Mouse (Mus musculus) erythroblast, adult 5-6 weeks (primary cell): Measurements from ENCODE around the gene Plcb3. TPM values are rescaled to one million over a fixed set of nuclear protein-coding genes. Genes with fewer than 3 reads are reported as not detected.

Experiments used
- ATAC-seq: replicated peaks from 2 replicates; pipeline ENCODE4 v1.8.0; 2016; ENCODE audit warnings: moderate number of reproducible peaks, mild to moderate bottlenecking, moderate TSS enrichment, inconsistent platforms; ENCODE audit not compliant: poor library complexity, low FRiP score, severe bottlenecking
- total RNA-seq, 2 experiments: library from RNA; stranded (forward) in 1 of 2; stranded (reverse) in 1 of 2; fragments of 150-400 nt in 1 of 2; fragments of 200-764, 138-1000 nt in 1 of 2; gene quantifications; 2 replicates each; pipeline versions ENCODE4 v1.2.3 to v1.2.4; 2015 to 2017; ENCODE audit warnings: low replicate concordance in 2 of 2

Gene Plcb3
- total RNA-seq, 2 experiments from 2014 or later: 0.19 to 2.5 TPM

DNA sequence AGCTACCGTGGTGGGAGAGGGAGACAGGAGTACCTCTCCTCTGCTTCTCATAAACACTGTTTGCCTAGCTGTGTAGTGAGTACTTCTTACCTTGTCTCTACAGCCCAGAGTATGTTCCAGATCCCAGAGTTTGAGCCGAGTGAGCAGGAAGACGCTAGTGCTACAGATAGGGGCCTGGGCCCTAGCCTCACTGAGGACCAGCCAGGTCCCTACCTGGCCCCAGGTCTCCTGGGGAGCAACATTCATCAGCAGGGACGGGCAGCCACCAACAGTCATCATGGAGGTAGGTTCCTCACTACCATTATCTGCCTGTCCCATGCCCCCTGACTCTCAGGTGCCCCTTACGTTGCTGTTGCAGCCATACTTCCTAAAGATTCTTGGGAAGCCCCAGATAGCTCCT lies 33.5 kb downstream of the Plcb3 start:
- ATAC-seq: peak; percentile 4

DNA sequence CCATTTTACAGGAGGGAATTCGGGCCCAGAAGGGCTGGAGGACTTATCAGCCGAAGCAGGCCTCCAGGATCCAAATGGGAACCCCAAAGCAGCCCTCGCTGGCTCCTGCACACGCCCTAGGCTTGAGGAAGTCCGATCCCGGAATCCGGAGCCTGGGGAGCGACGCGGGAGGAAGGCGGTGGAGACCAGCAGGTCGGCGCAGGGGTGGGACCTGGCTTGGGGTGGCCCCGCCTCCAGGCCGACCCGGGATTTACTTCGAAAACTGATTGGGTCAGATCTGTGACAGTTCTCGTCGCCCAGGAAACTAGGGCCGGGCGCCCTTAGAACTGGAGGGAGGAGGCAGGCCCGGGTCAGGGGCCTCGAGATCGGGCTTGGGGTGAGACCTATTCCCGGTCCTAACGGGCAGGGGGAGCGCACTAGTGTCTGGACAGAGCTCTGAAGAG lies 34.0 kb downstream of the Plcb3 start, which contains the start of gene Gpr137:
TSS of gene Gpr137 (minus strand) at position 232 of the 443 bp plus-strand sequence.
- ATAC-seq: peak; percentile 83

DNA sequence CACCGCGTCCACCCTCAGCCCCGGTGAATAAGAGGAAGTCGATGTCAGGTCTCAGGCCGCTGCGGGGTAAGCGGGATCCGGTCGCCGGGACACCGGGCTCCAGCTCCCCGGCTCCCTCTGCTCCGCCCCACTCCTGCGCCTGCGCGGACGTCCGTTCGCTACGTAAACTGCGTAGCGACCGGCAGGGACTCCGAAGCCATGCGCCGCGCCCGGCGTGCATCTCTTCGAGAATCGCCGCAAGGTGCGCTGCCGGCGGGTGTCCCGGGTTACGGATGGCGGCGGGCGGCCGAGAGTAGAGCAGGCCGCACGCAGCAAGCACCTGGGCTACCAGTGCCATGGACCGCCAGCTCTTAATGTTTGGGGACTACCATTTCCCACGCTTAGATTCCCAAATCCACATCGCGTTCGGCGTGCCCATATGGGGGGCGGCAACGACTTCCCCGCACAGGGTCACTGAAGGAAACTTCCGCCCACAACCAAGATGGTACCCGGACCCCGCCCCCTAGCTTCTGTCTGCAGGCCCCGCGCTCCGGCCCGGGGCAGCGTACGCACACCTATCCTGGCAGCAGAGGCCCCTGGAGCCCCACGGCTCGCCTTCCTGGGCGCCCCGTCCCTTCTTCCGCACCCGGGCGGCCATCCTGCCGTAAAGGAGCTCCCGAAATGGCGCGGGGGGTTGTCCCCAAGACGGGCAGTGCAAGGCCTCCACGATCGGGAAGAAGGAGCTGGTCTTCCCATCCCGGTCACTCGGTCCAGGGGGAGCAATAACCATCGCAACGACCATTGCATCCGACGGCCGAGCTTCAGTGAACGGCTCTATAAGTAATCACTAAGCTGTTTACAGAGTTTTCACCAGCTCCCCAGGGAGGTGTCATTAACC lies 34.7 kb downstream of the Plcb3 start, which contains the start of gene Bad:
TSS of gene Bad (plus strand) at position 490 of the 877 bp plus-strand sequence.
- peak; percentile 73 for ATAC-seq

DNA sequence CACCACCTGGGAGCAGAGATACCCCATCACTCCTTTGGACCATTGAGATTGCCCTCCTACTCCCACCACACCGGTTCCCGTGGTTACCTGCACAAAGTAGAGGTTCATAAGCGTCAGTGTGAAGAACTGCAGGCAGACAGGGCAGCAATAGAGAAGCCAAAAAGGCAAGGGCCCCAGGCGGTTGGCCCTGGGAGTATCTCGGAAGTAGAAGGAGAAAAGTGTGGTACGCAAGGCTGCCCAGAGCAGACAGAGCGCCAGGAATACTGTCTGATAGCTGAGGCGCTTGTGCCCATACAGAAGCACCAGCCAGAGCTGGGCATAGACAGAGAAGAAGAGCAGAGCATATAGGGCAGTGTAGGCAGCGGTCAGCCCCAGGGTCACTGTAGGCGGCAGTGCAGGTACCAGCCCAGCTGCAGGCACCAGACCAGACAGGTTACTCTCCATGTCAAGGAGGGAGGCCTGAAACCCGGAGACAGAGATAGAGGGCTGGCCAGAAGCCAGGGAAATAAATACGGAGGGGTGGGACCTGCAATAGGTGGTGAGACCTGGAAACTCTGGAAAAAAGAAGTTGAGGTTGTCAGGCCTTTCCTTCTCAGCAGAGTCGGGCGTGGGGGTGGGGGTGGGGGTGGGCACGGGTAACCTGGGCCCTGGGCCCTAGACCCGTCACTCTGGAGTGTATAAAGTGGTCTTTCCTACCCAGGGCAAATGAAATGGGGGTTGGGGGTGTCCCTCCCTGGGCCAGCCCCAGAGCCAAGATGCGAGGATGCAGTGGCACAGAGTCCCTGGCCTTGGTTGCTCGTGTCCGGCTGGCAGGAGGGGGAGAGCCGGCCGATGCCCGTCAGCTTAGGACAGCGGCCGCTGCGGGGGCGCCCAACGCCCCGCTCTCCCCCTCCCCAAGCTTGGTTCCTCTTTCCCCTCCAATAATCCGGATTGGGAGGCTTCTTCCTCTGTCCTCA lies 35.6 kb downstream of the Plcb3 start:
- ATAC-seq: no peak

GRCm38 (mm10) chr19:6939106-6940002 lies 36.9 kb downstream of the Plcb3 start:
- no peak for ATAC-seq

GRCm38 (mm10) chr19:6937541-6938465 lies 38.5 kb downstream of the Plcb3 start:
- ATAC-seq: no peak

DNA sequence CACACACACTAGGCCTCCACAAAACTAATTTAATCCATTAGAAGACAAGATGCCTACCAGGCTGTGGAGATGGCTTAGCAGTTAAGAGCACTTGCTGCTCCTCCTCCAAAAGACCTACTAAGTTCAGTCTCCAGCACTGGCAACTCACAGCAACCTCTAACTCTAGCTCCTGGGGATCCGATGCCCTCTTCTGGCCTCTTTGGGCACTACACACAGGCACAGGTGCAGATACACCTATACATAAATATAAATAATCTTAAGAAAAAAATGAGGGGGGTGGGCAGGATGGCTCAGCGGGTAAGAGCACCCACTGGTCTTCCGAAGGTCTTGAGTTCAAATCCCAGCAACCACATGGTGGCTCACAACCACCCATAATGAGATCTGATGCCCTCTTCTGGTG lies 40.0 kb downstream of the Plcb3 start:
- 0 out of 2 replicates have a peak, but pooled peaks have one; percentile 34 for ATAC-seq

GRCm38 (mm10) chr19:6934195-6934977 lies 41.9 kb downstream of the Plcb3 start, which contains the start of gene Kcnk4:
TSS of gene Kcnk4 (minus strand) at chr19:6934515.
- ATAC-seq: no peak

GRCm38 (mm10) chr19:6933436-6934194 lies 42.7 kb downstream of the Plcb3 start:
- ATAC-seq: no peak

DNA sequence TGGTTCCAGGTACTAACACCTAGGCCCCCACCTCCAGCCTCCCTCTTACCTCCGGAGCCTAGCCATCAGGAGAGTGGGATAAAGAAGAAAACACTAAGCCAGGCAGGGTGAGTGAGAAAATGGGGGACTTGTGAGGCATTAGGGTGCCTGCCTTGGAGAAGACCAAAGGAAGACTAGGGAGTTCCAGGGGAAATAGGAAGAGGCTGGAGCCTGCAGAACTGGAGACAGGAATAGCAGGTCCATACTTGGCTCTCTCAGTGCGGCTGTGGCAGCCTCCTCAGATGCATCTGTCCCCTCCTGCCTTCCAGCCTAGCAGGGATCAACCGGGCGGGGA lies 43.2 kb downstream of the Plcb3 start:
- no peak for ATAC-seq

DNA sequence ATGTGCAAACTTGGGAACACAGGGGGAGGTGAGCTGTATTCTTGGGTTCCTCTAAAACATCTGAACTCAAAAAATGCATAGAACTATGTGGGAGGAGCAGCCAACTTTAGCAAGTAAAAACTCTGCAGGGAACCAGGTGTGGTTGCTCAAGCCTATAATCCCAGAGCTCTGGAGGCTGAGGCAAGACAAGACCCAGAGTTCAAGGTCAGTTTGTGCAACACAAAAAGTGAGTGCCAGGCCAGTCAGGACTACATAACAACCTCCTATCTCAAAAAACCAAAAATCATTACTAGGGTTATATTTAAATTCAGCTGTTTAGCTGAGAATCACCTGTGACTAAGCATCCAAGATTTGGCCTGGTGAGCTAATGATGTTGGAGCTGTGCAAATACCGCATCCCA lies 44.3 kb downstream of the Plcb3 start:
- ATAC-seq: no peak

- ATAC-seq: no peak
Measured at GRCm38 (mm10) chr19:6931002-6931401, 45.3 kb downstream of the Plcb3 start.

- ATAC-seq: no peak
Measured at GRCm38 (mm10) chr19:6928080-6928479, 48.2 kb downstream of the Plcb3 start.

- no peak for ATAC-seq
Measured at GRCm38 (mm10) chr19:6926559-6927255, 49.6 kb downstream of the Plcb3 start.

DNA sequence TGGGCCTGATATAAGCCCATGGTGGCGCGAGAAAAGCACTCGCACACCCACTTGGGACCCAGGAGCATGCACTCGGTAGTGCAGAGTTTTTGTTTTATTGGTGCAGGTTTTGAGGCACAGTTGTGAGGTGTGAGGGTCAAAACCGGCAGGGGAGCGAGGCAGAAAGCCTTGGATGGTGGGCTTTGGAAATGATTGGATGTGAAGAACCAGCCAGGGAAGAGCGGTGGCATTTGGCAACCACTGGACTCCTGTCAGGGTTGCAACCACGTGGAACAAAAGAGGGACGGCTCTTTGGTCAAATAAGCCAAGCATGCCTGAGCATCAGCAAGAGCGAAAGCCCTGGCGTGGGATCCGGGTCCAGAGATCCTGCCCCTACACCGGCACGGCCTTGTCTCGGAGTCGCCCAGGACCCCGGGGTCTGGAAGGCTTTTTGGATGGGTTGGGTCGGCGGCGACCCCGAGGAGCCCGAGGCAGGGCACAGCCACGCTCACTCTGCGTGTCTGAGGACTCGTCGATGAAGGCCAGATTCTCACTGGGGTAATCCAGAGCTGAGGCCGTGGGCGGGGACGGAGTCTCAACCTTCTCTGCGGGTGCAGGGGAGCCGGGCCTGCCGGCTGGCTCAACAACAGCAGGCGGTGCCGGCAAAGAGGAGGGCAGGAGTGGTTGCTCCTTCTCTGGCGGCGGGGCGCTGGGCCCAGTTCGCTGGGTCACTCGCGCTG lies 50.5 kb downstream of the Plcb3 start:
- ATAC-seq: no peak

- no peak for ATAC-seq
Measured at GRCm38 (mm10) chr19:6925307-6925573, 51.0 kb downstream of the Plcb3 start, which contains the start of gene Catsperz. TSS of gene Catsperz (minus strand) at chr19:6925380.
